Mouse (Mus musculus) bone marrow, adult 2 months (tissue): ENCODE measurements around the gene Platr17. TPM values are rescaled to one million over a fixed set of nuclear protein-coding genes. Genes with fewer than 3 reads are reported as not detected.

Source experiments
- H3K27ac ChIP-seq: fragments of 200-500 bp; 2 replicates; pipeline ENCODE4 v1.5.1; 2012; ENCODE audit warnings: low read depth, mild to moderate bottlenecking, control low read depth, inconsistent platforms, low read length; ENCODE audit not compliant: control insufficient read depth, poor library complexity, insufficient read depth
- H3K4me1 ChIP-seq: fragments of 200-500 bp; 2 replicates; pipeline ENCODE4 v1.6.1; 2011; ENCODE audit warnings: low read length; ENCODE audit not compliant: control insufficient read depth, insufficient read depth
- H3K4me3 ChIP-seq: fragments of 200-500 bp; replicated peaks from 2 replicates; pipeline ENCODE3; 2011; ENCODE audit warnings: mild to moderate bottlenecking, low read depth, low read length, control low read depth; ENCODE audit not compliant: control insufficient read depth
- CTCF ChIP-seq: fragments of 200-500 bp; IDR thresholded peaks from 2 replicates; pipeline ENCODE4 v1.5.1; 2011; ENCODE audit warnings: low read length, control low read depth; ENCODE audit not compliant: control insufficient read depth, insufficient read depth
- POLR2A ChIP-seq: fragments of 200-500 bp; IDR thresholded peaks from 2 replicates; pipeline ENCODE4 v1.6.1; 2011; ENCODE audit warnings: low read depth, mild to moderate bottlenecking, control low read depth, low read length, borderline replicate concordance; ENCODE audit not compliant: control insufficient read depth
- WGBS: fragments of 180-500 bp; shearing (Covaris S2); methylation state at CpG from one replicate; pipeline ENCODE4 v1.1.7; 2018; 5-methylcytosine and 5-hydroxymethylcytosine counted together
- polyA plus RNA-seq: library from polyadenylated mRNA; stranded (reverse); fragments of >200 nt; gene quantifications from 2 replicates; pipeline ENCODE4 v1.2.4, GENCODE M21; 2011; ENCODE audit warnings: low replicate concordance; ENCODE audit not compliant: missing spikeins, insufficient read depth, insufficient read length

Gene Platr17
- polyA plus RNA-seq, 1 experiment, result 1.9 TPM

DNA sequence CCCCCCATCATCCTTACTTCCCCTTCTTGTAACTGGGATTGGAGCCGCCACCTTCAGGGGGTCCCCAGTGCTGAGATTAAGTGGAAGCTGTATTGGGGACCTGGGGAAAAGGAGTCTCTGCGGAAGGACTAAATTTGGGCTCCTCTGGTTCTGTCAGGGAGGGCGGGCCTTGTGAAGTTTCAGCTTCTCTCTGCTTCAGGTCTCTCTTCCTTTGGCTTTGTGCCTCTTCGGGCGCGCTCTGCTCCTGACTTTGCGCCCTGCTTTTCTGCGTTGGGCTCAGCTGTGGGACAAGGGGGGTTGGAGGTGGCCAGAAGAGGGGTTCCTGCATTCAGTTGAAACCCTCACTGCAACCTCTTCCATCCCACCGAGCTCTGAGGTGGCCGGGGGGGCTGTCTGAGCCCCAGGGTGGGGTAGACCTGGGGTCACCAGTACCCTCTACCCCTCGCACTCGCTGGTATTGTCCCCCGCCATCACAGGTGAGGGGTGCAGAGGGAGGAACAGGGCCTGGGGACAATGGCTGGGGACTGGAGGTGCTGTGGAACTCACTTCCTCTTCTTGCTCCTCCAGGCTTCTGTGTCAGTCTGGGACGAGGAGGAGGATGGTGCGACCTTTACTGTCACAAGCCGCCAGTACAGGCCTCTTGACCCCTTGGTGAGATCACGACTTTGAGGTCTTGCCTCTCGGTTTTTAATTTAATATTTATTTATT lies 26.4 kb downstream of the Platr17 start:
- Histone ChIP-seq H3K4me3 (peak overlapping the region; percentile 93), H3K27ac (peak overlapping the region; percentile 99), H3K4me1 (no peaks in the 10 kb centered on the region; the same call in 1 of the 2 replicates)
- TF ChIP-seq CTCF (no peak), POLR2A (no peak)
- WGBS, result 25% methylated on average over 18 of the region's 18 CpGs

DNA sequence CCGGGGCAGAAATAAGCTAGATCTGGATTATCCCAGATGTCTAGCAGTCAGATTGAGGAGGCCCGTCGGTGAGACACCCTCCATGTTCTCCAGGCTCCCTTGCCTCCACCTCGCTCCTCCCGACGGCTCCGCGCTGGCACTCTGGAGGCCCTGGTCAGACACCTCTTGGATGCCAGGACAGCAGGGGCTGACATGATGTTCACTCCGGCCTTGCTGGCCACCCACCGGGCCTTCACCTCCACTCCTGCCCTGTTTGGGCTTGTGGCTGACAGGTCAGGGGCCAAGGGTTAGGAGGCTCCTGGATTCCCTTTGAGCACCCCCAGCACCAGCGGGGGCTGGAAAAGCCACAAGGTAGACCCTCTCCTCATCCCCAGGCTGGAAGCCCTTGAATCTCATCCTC lies 27.0 kb downstream of the Platr17 start:
- Histone ChIP-seq H3K4me1 (no peaks in the 10 kb centered on the region; the same call in 1 of the 2 replicates), H3K4me3 (no peak overlapping the region), H3K27ac (no peak overlapping the region)
- 89% methylated on average over 11 of the region's 11 CpGs for WGBS
- TF ChIP-seq POLR2A, result no peak
- TF ChIP-seq CTCF, result no peak

DNA sequence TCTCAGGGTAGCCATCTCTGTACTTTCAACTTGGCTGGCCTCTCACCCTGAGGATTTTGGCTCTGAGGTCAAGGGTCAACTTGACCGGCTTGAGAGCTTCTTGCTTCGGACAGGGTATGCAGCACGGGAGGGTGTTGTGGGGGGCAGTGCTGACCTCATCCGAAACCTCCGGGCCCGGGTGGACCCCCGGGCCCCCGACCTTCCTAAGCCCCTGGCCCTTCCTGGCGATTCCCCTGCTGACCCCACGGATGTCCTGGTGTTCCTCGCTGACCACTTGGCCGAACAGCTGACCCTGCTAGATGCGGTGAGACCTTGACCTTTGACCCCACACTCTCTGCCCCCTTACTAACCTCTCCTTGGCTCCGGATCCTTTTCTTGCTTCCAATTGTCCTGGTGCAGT lies 27.5 kb downstream of the Platr17 start:
- 92% methylated on average over 14 of the region's 14 CpGs for WGBS
- no peak for TF ChIP-seq POLR2A
- no peak for TF ChIP-seq CTCF
- Histone ChIP-seq H3K27ac (no peak overlapping the region), H3K4me1 (no peaks in the 10 kb centered on the region; the same call in 1 of the 2 replicates), H3K4me3 (no peak overlapping the region)

DNA sequence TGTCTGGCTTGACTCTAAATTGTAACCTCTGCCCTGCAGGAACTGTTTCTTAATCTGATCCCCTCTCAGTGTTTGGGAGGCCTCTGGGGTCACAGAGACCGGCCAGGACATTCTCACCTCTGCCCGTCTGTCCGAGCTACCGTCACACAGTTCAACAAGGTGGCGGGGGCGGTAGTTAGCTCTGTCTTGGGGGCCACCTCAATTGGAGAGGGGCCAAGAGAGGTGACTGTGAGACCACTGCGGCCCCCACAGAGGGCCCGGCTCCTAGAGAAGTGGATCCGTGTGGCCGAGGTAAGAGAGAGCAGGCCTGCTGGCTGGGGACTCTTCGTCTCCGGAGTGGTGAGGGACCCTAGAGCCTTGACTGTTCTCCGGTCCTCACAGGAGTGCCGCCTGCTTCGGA lies 28.0 kb downstream of the Platr17 start:
- WGBS, result 96% methylated on average over 15 of the region's 15 CpGs
- Histone ChIP-seq H3K4me1 (no peaks in the 10 kb centered on the region; the same call in 1 of the 2 replicates), H3K4me3 (no peak overlapping the region), H3K27ac (no peak overlapping the region)
- TF ChIP-seq CTCF (no peak), POLR2A (no peak)

DNA sequence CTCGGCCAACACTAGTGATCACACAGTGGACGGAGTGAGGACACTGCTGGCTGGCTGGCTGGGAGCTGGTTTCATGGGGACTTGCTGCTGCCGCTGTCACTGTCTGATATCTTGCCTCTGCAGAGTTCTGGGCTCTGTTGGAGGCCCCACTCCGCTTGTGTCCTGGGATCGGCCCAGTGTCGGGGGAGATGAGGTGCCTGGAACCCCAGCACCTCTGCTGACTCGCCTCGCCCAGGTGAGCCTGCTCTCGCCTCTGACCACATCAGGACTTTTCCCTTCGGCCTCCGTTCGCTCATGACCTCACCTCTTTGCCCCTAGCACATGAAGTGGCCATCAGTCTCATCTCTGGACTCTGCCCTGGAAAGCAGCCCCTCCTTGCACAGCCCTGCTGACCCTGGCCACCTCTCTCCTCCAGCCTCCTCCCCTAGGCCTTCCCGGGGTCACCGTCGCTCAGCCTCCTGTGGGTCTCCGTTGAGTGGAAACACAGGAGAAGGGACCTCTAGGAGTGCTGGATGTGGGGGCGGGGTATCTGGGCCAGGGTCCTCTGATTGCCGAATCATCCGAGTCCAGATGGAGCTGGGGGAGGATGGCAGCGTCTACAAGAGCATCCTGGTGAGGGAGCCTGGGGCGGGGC lies 30.6 kb downstream of the Platr17 start:
- Histone ChIP-seq H3K27ac (no peak overlapping the region), H3K4me3 (no peak overlapping the region), H3K4me1 (no peaks in the 10 kb centered on the region; the same call in 1 of the 2 replicates)
- TF ChIP-seq POLR2A (no peak), CTCF (no peak)
- WGBS, result 92% methylated on average over 21 of the region's 21 CpGs

DNA sequence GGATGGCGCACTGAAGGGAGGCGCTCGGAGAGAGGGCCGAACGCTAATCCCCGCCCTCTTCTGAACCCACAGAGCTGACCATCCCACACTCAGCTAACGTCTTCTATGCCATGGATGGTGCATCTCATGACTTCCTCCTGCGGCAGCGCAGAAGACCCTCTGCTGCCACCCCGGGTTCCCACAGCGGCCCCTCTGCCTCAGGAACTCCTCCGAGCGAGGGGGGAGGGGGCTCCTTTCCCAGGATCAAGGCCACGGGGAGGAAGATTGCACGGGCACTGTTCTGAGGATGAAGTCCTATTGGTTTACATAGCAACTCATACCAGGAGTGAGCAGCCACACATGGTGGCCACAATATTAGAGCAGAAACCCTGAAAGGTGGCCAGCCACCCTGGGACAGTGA lies 32.1 kb downstream of the Platr17 start:
- Histone ChIP-seq H3K4me1 (no peaks in the 10 kb centered on the region; the same call in 1 of the 2 replicates), H3K4me3 (no peak overlapping the region), H3K27ac (no peak overlapping the region; the same call in 1 of the 2 replicates)
- TF ChIP-seq CTCF (no peak), POLR2A (no peak)
- WGBS, result 90% methylated on average over 15 of the region's 15 CpGs

DNA sequence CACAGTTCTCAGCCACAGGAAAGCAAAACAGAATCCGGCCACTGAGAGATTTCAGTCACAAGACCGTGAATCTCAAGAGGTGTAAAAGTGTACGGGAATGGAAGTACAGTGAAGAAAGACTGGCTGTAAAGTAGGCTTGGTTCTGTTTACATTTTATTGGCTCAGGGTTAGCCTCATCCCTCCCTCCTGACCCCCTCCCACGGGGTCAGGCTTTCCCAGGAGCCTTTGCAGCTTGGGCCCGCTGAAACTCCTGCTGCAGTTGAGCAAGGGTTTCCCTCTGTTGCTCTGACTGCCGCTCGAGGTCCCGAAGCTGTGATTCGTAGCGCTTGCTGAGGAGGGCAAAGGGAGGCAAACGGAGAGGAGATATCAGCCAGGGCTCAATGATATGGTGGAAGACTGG lies 33.8 kb downstream of the Platr17 start:
- WGBS, result 67% methylated on average over 11 of the region's 11 CpGs
- TF ChIP-seq POLR2A (no peak), CTCF (no peak)
- Histone ChIP-seq H3K27ac (no peak overlapping the region), H3K4me1 (no peaks in the 10 kb centered on the region; the same call in 1 of the 2 replicates), H3K4me3 (no peak overlapping the region)

DNA sequence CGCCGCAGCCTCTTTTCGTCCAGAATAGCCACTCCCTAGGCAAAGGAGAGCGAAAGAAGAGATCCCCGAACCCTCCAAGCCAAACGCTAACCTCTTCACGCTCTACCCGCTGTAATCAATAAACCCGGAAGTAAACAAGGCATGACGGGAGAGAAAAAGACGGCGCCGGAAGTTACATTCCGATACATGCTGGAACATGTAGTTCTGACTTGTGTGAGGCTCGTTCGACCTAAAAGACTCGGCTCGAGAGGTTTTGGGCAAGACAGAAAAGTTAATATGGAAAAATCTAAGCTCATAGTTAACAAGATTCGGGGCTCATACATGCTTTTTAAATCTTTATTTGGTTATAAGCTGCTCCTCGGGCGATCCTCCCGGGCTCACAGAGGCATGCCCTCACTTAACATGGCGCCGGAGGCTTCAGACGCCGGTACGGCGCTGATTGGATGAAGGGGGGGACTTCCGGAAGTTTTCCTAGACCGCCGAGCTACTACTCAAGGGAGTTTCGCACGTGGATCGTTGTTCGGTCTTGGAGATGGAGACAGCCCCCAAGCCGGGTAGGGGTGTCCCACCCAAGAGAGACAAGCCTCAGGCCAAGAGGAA lies 35.4 kb downstream of the Platr17 start, which contains the start of the genes Pfdn6 and Wdr46:
Gene Pfdn6, minus strand, starts transcription at position 138 of the 600 bp plus-strand sequence.
Gene Wdr46, plus strand, starts transcription at position 455 of the 600 bp plus-strand sequence.
- TF ChIP-seq CTCF, result no peak
- TF ChIP-seq POLR2A, result no peak
- no peaks in the 10 kb centered on the region; the same call in 1 of the 2 replicates for H3K4me1 ChIP-seq
- WGBS, result under 1% methylated on average over 36 of the region's 36 CpGs
- peak within 1 kb of the TSS; percentile 7 for H3K27ac ChIP-seq
- peak within 1 kb of the TSS; percentile 97 for H3K4me3 ChIP-seq
